Mouse (Mus musculus) MEL (cell line): ENCODE results near the gene Glrx2. TPM values are rescaled to one million over a fixed set of nuclear protein-coding genes. Genes with fewer than 3 reads are reported as not detected.
A peak's percentile ranks its signal among the peaks of the same experiment; 100 is the strongest.

Experiments used
- DNase-seq: peaks from one replicate; pipeline ENCODE4 v3.0.0; 2011; ENCODE audit warnings: low read depth, low spot score
- H3K27ac ChIP-seq: 2 replicates; pipeline ENCODE4 v1.5.1; 2012; ENCODE audit warnings: low read depth, mild to moderate bottlenecking, control low read depth, low read length, moderate library complexity; ENCODE audit not compliant: control insufficient read depth
- H3K27me3 ChIP-seq, 2 experiments: fragments of 150-350 bp in 1 of 2; sonication (generic) in 1 of 2; 2 replicates each; pipeline ENCODE4 v1.6.1; 2012; ENCODE audit warnings: low read length in 2 of 2, mild to moderate bottlenecking in 2 of 2, improper control_type of control experiment in 1 of 2, moderate library complexity in 1 of 2; ENCODE audit not compliant: insufficient read depth in 2 of 2, control insufficient read depth in 1 of 2
- H3K36me3 ChIP-seq, 2 experiments: 2 replicates each; pipeline ENCODE4 v1.6.1; 2012 to 2014; ENCODE audit warnings: low read length in 2 of 2, improper control_type of control experiment in 1 of 2, inconsistent platforms in 1 of 2, mild to moderate bottlenecking in 1 of 2; ENCODE audit not compliant: insufficient read depth in 2 of 2, control insufficient read depth in 1 of 2
- H3K4me1 ChIP-seq, 2 experiments: fragments of 150-350 bp in 1 of 2; sonication (generic) in 1 of 2; 2 replicates each; pipeline ENCODE4 v1.6.1; 2012; ENCODE audit warnings: low read length in 2 of 2, improper control_type of control experiment in 1 of 2, mild to moderate bottlenecking in 1 of 2; ENCODE audit not compliant: insufficient read depth in 2 of 2, control insufficient read depth in 1 of 2
- H3K4me3 ChIP-seq, 2 experiments: fragments of 150-350 bp in 1 of 2; sonication (generic) in 1 of 2; 2 replicates each; pipeline ENCODE4 v1.5.1; 2012; ENCODE audit warnings: low read depth in 2 of 2, low read length in 2 of 2, mild to moderate bottlenecking in 2 of 2, moderate library complexity in 2 of 2, control low read depth in 1 of 2, improper control_type of control experiment in 1 of 2; ENCODE audit not compliant: control insufficient read depth in 1 of 2, insufficient read depth in 1 of 2
- H3K79me2 ChIP-seq: 2 replicates; pipeline ENCODE4 v1.6.1; 2012; ENCODE audit warnings: mild to moderate bottlenecking, low read length, moderate library complexity; ENCODE audit not compliant: control insufficient read depth, poor library complexity, insufficient read depth
- H3K9ac ChIP-seq: 2 replicates; pipeline ENCODE4 v1.6.1; 2012; ENCODE audit warnings: low read depth, mild to moderate bottlenecking, control low read depth, low read length, moderate library complexity; ENCODE audit not compliant: control insufficient read depth, poor library complexity, severe bottlenecking
- H3K9me3 ChIP-seq: fragments of 150-350 bp; sonication (generic); replicated peaks from 2 replicates; pipeline ENCODE4 v1.6.1; 2012; ENCODE audit warnings: mild to moderate bottlenecking, low read length, improper control_type of control experiment, moderate library complexity; ENCODE audit not compliant: insufficient read depth
- BHLHE40 ChIP-seq: IDR thresholded peaks from 2 replicates; pipeline ENCODE4 v1.6.1; 2012; ENCODE audit warnings: low read depth, mild to moderate bottlenecking, inconsistent platforms, low read length, improper control_type of control experiment, borderline replicate concordance
- CHD1 ChIP-seq: IDR thresholded peaks from 2 replicates; pipeline ENCODE4 v1.6.1; 2012; ENCODE audit warnings: low read depth, mild to moderate bottlenecking, inconsistent platforms, low read length, improper control_type of control experiment
- CHD2 ChIP-seq: IDR thresholded peaks from 2 replicates; pipeline ENCODE4 v1.6.1; 2011; ENCODE audit warnings: low read length, improper control_type of control experiment
- CTCF ChIP-seq, 3 experiments: IDR thresholded peaks in 2 of 3; conservative IDR thresholded peaks in 1 of 3; 2 replicates each; pipeline ENCODE4 v1.5.1; 2011 to 2012; ENCODE audit warnings: low read length in 3 of 3, low read depth in 2 of 3, mild to moderate bottlenecking in 2 of 3, improper control_type of control experiment in 1 of 3, inconsistent platforms in 1 of 3, mixed read lengths in 1 of 3, moderate library complexity in 1 of 3; ENCODE audit not compliant: control insufficient read depth in 1 of 3, insufficient read depth in 1 of 3, poor library complexity in 1 of 3, severe bottlenecking in 1 of 3
- E2F4 ChIP-seq: IDR thresholded peaks from 2 replicates; pipeline ENCODE4 v1.6.1; 2011; ENCODE audit warnings: low read depth, low read length, improper control_type of control experiment, borderline replicate concordance
- ELF1 ChIP-seq: IDR thresholded peaks from 2 replicates; pipeline ENCODE4 v1.6.1; 2014; ENCODE audit warnings: low read depth, mild to moderate bottlenecking, inconsistent platforms, low read length, improper control_type of control experiment, moderate library complexity
- EP300 ChIP-seq, 2 experiments: IDR thresholded peaks; 2 replicates each; pipeline ENCODE4 v1.6.1; 2011; ENCODE audit warnings: improper control_type of control experiment in 2 of 2, low read length in 2 of 2, low read depth in 1 of 2, mild to moderate bottlenecking in 1 of 2
- ETS1 ChIP-seq: IDR thresholded peaks from 2 replicates; pipeline ENCODE4 v1.6.1; 2012; ENCODE audit warnings: low read depth, mild to moderate bottlenecking, inconsistent platforms, low read length, improper control_type of control experiment, moderate library complexity
- GABPA ChIP-seq: IDR thresholded peaks from 2 replicates; pipeline ENCODE4 v1.6.1; 2012; ENCODE audit warnings: low read depth, mild to moderate bottlenecking, inconsistent platforms, low read length, improper control_type of control experiment, moderate library complexity
- HCFC1 ChIP-seq: IDR thresholded peaks from 2 replicates; pipeline ENCODE4 v1.6.1; 2012; ENCODE audit warnings: low read depth, mild to moderate bottlenecking, inconsistent platforms, low read length, improper control_type of control experiment, moderate library complexity
- MAFK ChIP-seq: IDR thresholded peaks from 2 replicates; pipeline ENCODE4 v1.6.1; 2011; ENCODE audit warnings: low read depth, mild to moderate bottlenecking, low read length, improper control_type of control experiment, borderline replicate concordance
- MAZ ChIP-seq: IDR thresholded peaks from 2 replicates; pipeline ENCODE4 v1.6.1; 2012; ENCODE audit warnings: low read depth, mild to moderate bottlenecking, inconsistent platforms, low read length, improper control_type of control experiment
- MXI1 ChIP-seq: IDR thresholded peaks from 2 replicates; pipeline ENCODE4 v1.6.1; 2011; ENCODE audit warnings: mild to moderate bottlenecking, low read depth, low read length, improper control_type of control experiment
- MYC ChIP-seq: IDR thresholded peaks from 2 replicates; pipeline ENCODE4 v1.6.1; 2011; ENCODE audit warnings: low read depth, mild to moderate bottlenecking, low read length, improper control_type of control experiment, moderate library complexity
- NELFE ChIP-seq: IDR thresholded peaks from 2 replicates; pipeline ENCODE4 v1.6.1; 2011; ENCODE audit warnings: low read depth, low read length, improper control_type of control experiment
- NRF1 ChIP-seq: IDR thresholded peaks from 2 replicates; pipeline ENCODE4 v1.6.1; 2014; ENCODE audit warnings: low read depth, mild to moderate bottlenecking, inconsistent platforms, low read length, improper control_type of control experiment, moderate library complexity; ENCODE audit not compliant: poor library complexity, insufficient read depth, severe bottlenecking
- POLR2A ChIP-seq, 2 experiments: IDR thresholded peaks; 2 replicates each; pipeline ENCODE4 v1.6.1; 2011 to 2012; ENCODE audit warnings: low read length in 2 of 2, mild to moderate bottlenecking in 2 of 2, control low read depth in 1 of 2, improper control_type of control experiment in 1 of 2, low read depth in 1 of 2, moderate library complexity in 1 of 2; ENCODE audit not compliant: control insufficient read depth in 1 of 2, insufficient read depth in 1 of 2, poor library complexity in 1 of 2
- POLR2AphosphoS2 ChIP-seq: IDR thresholded peaks from 2 replicates; pipeline ENCODE4 v1.6.1; 2011; ENCODE audit warnings: low read length, improper control_type of control experiment
- POLR2AphosphoS5 ChIP-seq: IDR thresholded peaks from 2 replicates; pipeline ENCODE4 v1.6.1; 2012; ENCODE audit warnings: low read depth, borderline replicate concordance, mild to moderate bottlenecking, inconsistent platforms, low read length, moderate library complexity, mixed read lengths
- RAD21 ChIP-seq: IDR thresholded peaks from 2 replicates; pipeline ENCODE4 v1.6.1; 2011; ENCODE audit warnings: mild to moderate bottlenecking, low read depth, low read length, improper control_type of control experiment
- RCOR1 ChIP-seq: IDR thresholded peaks from 2 replicates; pipeline ENCODE4 v1.6.1; 2012; ENCODE audit warnings: low read depth, mild to moderate bottlenecking, inconsistent platforms, low read length, improper control_type of control experiment
- SMC3 ChIP-seq: IDR thresholded peaks from 2 replicates; pipeline ENCODE4 v1.6.1; 2011; ENCODE audit warnings: low read depth, low read length, improper control_type of control experiment
- TAL1 ChIP-seq: IDR thresholded peaks from 2 replicates; pipeline ENCODE4 v1.6.1; 2012; ENCODE audit warnings: mild to moderate bottlenecking, inconsistent platforms, low read length, moderate library complexity, mixed read lengths
- TBP ChIP-seq: IDR thresholded peaks from 2 replicates; pipeline ENCODE4 v1.8.0; 2011; ENCODE audit warnings: low read depth, low read length, improper control_type of control experiment
- UBTF ChIP-seq: IDR thresholded peaks from 2 replicates; pipeline ENCODE4 v1.6.1; 2012; ENCODE audit warnings: low read depth, mild to moderate bottlenecking, inconsistent platforms, low read length, improper control_type of control experiment, moderate library complexity, borderline replicate concordance; ENCODE audit not compliant: insufficient read depth
- USF1 ChIP-seq: IDR thresholded peaks from 2 replicates; pipeline ENCODE4 v1.6.1; 2014; ENCODE audit warnings: low read depth, mild to moderate bottlenecking, inconsistent platforms, low read length, improper control_type of control experiment, moderate library complexity
- USF2 ChIP-seq, 2 experiments: IDR thresholded peaks; 2 replicates each; pipeline ENCODE4 v1.6.1; 2011 to 2012; ENCODE audit warnings: improper control_type of control experiment in 2 of 2, low read length in 2 of 2, borderline replicate concordance in 1 of 2, inconsistent platforms in 1 of 2, low read depth in 1 of 2, mild to moderate bottlenecking in 1 of 2; ENCODE audit not compliant: insufficient read depth in 1 of 2
- ZC3H11A ChIP-seq: IDR thresholded peaks from 2 replicates; pipeline ENCODE4 v1.6.1; 2012; ENCODE audit warnings: low read depth, mild to moderate bottlenecking, inconsistent platforms, low read length, improper control_type of control experiment
- ZKSCAN1 ChIP-seq: IDR thresholded peaks from 2 replicates; pipeline ENCODE4 v1.6.1; 2012; ENCODE audit warnings: low read depth, mild to moderate bottlenecking, inconsistent platforms, low read length, improper control_type of control experiment, moderate library complexity
- ZMIZ1 ChIP-seq: IDR thresholded peaks from 2 replicates; pipeline ENCODE4 v1.6.1; 2012; ENCODE audit warnings: low read depth, mild to moderate bottlenecking, inconsistent platforms, low read length, improper control_type of control experiment, moderate library complexity
- ZNF384 ChIP-seq: IDR thresholded peaks from 2 replicates; pipeline ENCODE4 v1.6.1; 2012; ENCODE audit warnings: low read depth, mild to moderate bottlenecking, inconsistent platforms, low read length, improper control_type of control experiment
- polyA plus RNA-seq, 2 experiments: library from polyadenylated mRNA; stranded (reverse) in 1 of 2; unstranded in 1 of 2; fragments of >175 nt in 1 of 2; fragments of >200 nt in 1 of 2; gene quantifications; 2 replicates each; pipeline versions ENCODE4 v1.2.1 to v1.2.4; 2012; ENCODE audit warnings: low replicate concordance in 2 of 2, low read depth in 1 of 2; ENCODE audit not compliant: insufficient read length in 2 of 2, insufficient read depth in 1 of 2, missing spikeins in 1 of 2
- total RNA-seq: library from RNA; depleted of rRNA; stranded (reverse); fragments of 300-350 nt; gene quantifications from 2 replicates; pipeline ENCODE4 v1.2.3, GENCODE M21; 2012

Glrx2 gene
- total and polyA plus RNA-seq, 3 experiments: 25.3 to 61.6 TPM; not detected in 1

- TF ChIP-seq ETS1 (peak; percentile 62), HCFC1 (no peak)
These were observed 57.8 kb downstream of the Glrx2 start (continued) for GRCm38 (mm10) chr1:143773909-143774308.

GRCm38 (mm10) chr1:143776446-143777411, 60.6 kb downstream of the Glrx2 start, which contains the start of the genes Trove2 and Uchl5:
Gene Trove2, minus strand, starts transcription at chr1:143777068.
Gene Uchl5, plus strand, starts transcription at chr1:143777272.
- Histone ChIP-seq H3K4me3 (peak within 1 kb of the TSS; percentile 72 to 90), H3K4me1 (peaks cover 0 to 13% of the 10 kb centered on the region in 2 experiments; a peak in 2 of 4 replicates), H3K27me3 (no peaks in the 10 kb centered on the region), H3K9ac (peak within 1 kb of the TSS; percentile 92), H3K9me3 (no peaks in the 10 kb centered on the region), H3K79me2 (peaks cover 31% of the 10 kb centered on the region), H3K27ac (peak within 1 kb of the TSS; percentile 85), H3K36me3 (peaks cover 7 to 32% of the 10 kb centered on the region in 2 experiments)
- peak; percentile 98 for DNase-seq
- peak; percentile 82 for TF ChIP-seq USF1
- TF ChIP-seq MXI1: peak; percentile 55
- TF ChIP-seq CHD2: no peak
- TF ChIP-seq RAD21: no peak
- peak; percentile 96 for TF ChIP-seq NELFE
- TF ChIP-seq HCFC1: peak; percentile 96
- TF ChIP-seq CHD1: no peak
- TF ChIP-seq ZC3H11A: no peak
- TF ChIP-seq E2F4: no peak
- no peak for TF ChIP-seq POLR2AphosphoS5
- TF ChIP-seq MYC: no peak
- TF ChIP-seq ETS1: peak; percentile 75
- no peak for TF ChIP-seq ZNF384
- TF ChIP-seq MAZ: peak; percentile 92; the same call in 1 of the 2 replicates
- TF ChIP-seq POLR2A (IDR thresholded peaks at IDR 0.05; ENCODE audit: control insufficient read depth in 1 of 2, insufficient read depth in 1 of 2, low read depth in 1 of 2, low read length in 2 of 2, poor library complexity in 1 of 2): peak; percentile 79 to 92
- no peak for TF ChIP-seq MAFK
- TF ChIP-seq USF2 (IDR thresholded peaks at IDR 0.05; ENCODE audit: borderline replicate concordance in 1 of 2, insufficient read depth in 1 of 2, low read depth in 1 of 2, low read length in 2 of 2): no peak
- 0 out of 2 replicates have a peak, but pooled peaks have one; percentile 15 for TF ChIP-seq SMC3
- TF ChIP-seq NRF1: 0 out of 2 replicates have a peak, but pooled peaks have one; percentile 38
- peak; percentile 88; the same call in 1 of the 2 replicates for TF ChIP-seq ZMIZ1
- TF ChIP-seq EP300 (IDR thresholded peaks at IDR 0.05; ENCODE audit: low read depth in 1 of 2, low read length in 2 of 2): 0 out of 4 replicates have a peak, but pooled peaks of 1 of the 2 experiments have one; percentile 32
- TF ChIP-seq CTCF (IDR thresholded peaks at IDR 0.05 in 2 of 3, conservative IDR thresholded peaks at IDR 0.05 in 1 of 3; ENCODE audit: control insufficient read depth in 1 of 3, insufficient read depth in 1 of 3, low read depth in 2 of 3, low read length in 3 of 3, poor library complexity in 1 of 3, severe bottlenecking in 1 of 3): peak; percentile 44 to 94 (median 89); a peak in 5 of 6 replicates
- no peak for TF ChIP-seq TAL1
- peak; percentile 67; the same call in 1 of the 2 replicates for TF ChIP-seq GABPA
- no peak for TF ChIP-seq RCOR1
- TF ChIP-seq UBTF: 0 out of 2 replicates have a peak, but pooled peaks have one; percentile 70
- peak; percentile 29; the same call in 1 of the 2 replicates for TF ChIP-seq BHLHE40
- TF ChIP-seq TBP: 0 out of 2 replicates have a peak, but pooled peaks have one; percentile 60
- TF ChIP-seq ELF1: peak; percentile 81
- TF ChIP-seq ZKSCAN1: no peak
- TF ChIP-seq POLR2AphosphoS2: peak; percentile 84
